Mouse (Mus musculus) forebrain, embryonic 11.5 days (tissue): ENCODE measurements at regions not wholly inside any gene's neighbourhood (a gene's known extent, or its start where the extent isn't known, plus 50 kb on each side); places are given as distances from the start of the nearest gene placed in this dataset.
A peak's percentile ranks its signal among the peaks of the same experiment; 100 is the strongest.

Experiments
- ATAC-seq: fragments of 200-750 bp; cut with Nextera tagmentation; replicated peaks from 2 replicates; pipeline ENCODE4 v1.8.0; 2017; ENCODE audit warnings: moderate TSS enrichment; ENCODE audit not compliant: low FRiP score
- DNase-seq: peaks from one replicate; pipeline ENCODE4 v3.0.0-alpha.2; 2017; ENCODE audit warnings: low spot score
- H3K27ac ChIP-seq: fragments of 300-500 bp; sonication (generic); 2 replicates; pipeline ENCODE4 v1.5.1; 2014; ENCODE audit warnings: low read depth, low read length
- H3K27me3 ChIP-seq: fragments of 300-500 bp; sonication (generic); 2 replicates; pipeline ENCODE4 v1.6.1; 2014; ENCODE audit warnings: mild to moderate bottlenecking, low read length, mixed read lengths; ENCODE audit not compliant: control insufficient read depth, insufficient read depth
- H3K36me3 ChIP-seq: fragments of 300-500 bp; sonication (generic); 2 replicates; pipeline ENCODE4 v1.6.1; 2014; ENCODE audit warnings: mild to moderate bottlenecking, low read length, moderate library complexity, mixed read lengths; ENCODE audit not compliant: control insufficient read depth, insufficient read depth
- H3K4me1 ChIP-seq: fragments of 300-500 bp; sonication (generic); replicated peaks from 2 replicates; pipeline ENCODE4 v1.6.1; 2014; ENCODE audit warnings: low read length, mixed read lengths; ENCODE audit not compliant: control insufficient read depth, insufficient read depth
- H3K4me2 ChIP-seq: fragments of 300-500 bp; sonication (generic); 2 replicates; pipeline ENCODE4 v1.6.1; 2014; ENCODE audit warnings: low read depth, mild to moderate bottlenecking, low read length, moderate library complexity, mixed read lengths; ENCODE audit not compliant: severe bottlenecking
- H3K4me3 ChIP-seq: fragments of 300-500 bp; sonication (generic); 2 replicates; pipeline ENCODE4 v1.5.1; 2014; ENCODE audit warnings: low read depth, low read length
- H3K9ac ChIP-seq: fragments of 300-500 bp; sonication (generic); 2 replicates; pipeline ENCODE4 v1.6.1; 2014; ENCODE audit warnings: low read length
- H3K9me3 ChIP-seq: fragments of 300-500 bp; sonication (generic); 2 replicates; pipeline ENCODE4 v1.6.1; 2016; ENCODE audit warnings: low read length, mixed read lengths; ENCODE audit not compliant: control insufficient read depth
- WGBS: fragments of 180-500 bp; shearing (Covaris S2); extraction: QIAGEN DNeasy Blood & Tissue Kit; methylation state at CpG from one replicate; pipeline ENCODE4 v1.1.7; 2014; 5-methylcytosine and 5-hydroxymethylcytosine counted together

DNA sequence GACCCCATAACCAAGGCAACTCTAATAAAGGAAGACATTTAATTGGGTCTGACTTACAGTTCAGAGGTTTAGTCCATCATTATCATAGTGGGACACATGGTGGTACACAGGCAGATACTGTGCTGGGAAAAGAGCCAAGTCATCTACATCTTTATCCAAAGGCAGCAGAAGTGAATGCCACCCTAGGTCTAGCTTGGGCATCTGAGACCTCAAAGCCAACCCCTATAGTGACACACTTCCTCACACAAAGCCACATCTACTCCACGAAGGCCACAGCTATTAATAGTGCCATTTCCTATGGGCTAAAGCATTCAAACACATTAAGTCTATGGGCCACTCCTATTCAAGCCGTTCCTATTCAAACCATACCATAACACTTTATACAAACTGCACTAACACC, 483.8 kb downstream of the Bnc2 start:
- no peaks in the 10 kb centered on the region for H3K36me3 ChIP-seq
- WGBS = 91% methylated on average over 2 of the region's 2 CpGs
- no peaks in the 10 kb centered on the region for H3K9me3 ChIP-seq
- ATAC-seq (no peak), DNase-seq (no peak)
- no peaks in the 10 kb centered on the region for H3K27me3 ChIP-seq
- no peak overlapping the region for H3K9ac ChIP-seq
- H3K27ac ChIP-seq = no peak overlapping the region
- H3K4me2 ChIP-seq = no peak overlapping the region
- H3K4me1 ChIP-seq = no peaks in the 10 kb centered on the region
- no peak overlapping the region for H3K4me3 ChIP-seq

DNA sequence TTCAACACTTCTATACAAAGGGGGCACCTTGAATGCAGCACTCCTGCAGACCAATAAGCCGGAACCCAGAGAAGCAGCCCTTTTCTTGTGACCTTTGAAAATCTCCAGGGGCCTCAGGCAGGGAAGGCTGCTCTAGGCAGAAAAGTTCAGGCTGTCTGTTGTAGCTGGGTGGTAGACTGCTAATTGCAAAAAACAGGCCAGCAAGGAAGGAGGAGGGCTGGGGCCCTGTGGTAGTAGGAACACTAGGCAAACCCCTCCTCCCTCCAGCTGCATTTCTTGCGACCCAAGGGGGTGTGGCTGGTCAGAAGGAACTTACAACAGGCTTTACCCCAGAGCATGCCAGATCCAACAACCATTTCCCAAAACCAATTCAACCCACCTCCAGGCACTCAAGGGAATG, 482.8 kb downstream of the Bnc2 start:
- Histone ChIP-seq H3K9me3 (no peaks in the 10 kb centered on the region), H3K4me3 (no peak overlapping the region), H3K27me3 (no peaks in the 10 kb centered on the region), H3K36me3 (no peaks in the 10 kb centered on the region), H3K4me2 (no peak overlapping the region), H3K27ac (no peak overlapping the region), H3K9ac (no peak overlapping the region), H3K4me1 (no peaks in the 10 kb centered on the region)
- WGBS = 65% methylated on average over 2 of the region's 2 CpGs
- DNase-seq (no peak), ATAC-seq (no peak)

DNA sequence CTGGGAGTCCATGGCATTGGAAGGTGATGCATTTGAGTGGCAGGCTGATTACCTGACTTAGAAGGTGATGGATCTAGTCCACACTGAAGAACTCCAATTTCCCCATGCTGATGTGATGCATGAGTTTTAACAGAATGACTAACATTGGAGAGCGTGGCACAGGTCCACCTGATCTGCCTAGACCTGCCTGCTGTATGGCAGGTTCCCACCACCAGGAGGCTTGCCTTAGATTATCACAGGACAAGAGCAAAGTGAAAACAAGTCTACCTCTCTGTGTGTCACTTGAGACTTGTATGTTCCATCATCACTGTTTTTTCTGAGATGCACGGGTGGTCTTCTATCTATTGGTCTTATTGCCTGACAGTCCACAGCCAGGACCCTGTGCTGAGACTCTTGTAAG, 478.3 kb downstream of the Bnc2 start:
- Histone ChIP-seq H3K9me3 (no peaks in the 10 kb centered on the region), H3K4me1 (no peaks in the 10 kb centered on the region), H3K27ac (no peak overlapping the region), H3K9ac (no peak overlapping the region), H3K27me3 (no peaks in the 10 kb centered on the region), H3K4me2 (no peak overlapping the region), H3K36me3 (no peaks in the 10 kb centered on the region), H3K4me3 (no peak overlapping the region)
- DNase-seq = no peak
- ATAC-seq = no peak
- WGBS = 82% methylated on average over 2 of the region's 2 CpGs

DNA sequence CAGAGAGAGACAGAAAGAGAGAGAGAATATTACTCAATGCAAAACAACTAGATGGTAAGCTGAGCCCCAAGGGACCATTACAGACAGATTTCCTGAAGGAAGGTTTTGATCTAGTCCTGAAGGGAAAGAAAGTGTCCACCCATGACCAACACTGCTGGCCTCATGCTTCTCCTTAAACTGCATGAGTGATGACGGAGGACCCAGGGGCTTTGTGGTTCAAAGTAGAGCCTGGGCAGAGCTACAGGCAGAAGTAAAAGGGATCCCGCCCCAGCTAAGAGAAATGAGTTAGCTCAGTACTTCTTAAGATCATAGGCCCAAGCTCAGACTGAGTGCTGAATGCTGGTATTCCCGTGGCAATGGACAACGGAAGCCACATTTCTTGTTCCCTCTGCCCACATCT, 476.9 kb downstream of the Bnc2 start:
- Histone ChIP-seq H3K4me1 (no peaks in the 10 kb centered on the region), H3K4me2 (no peak overlapping the region), H3K4me3 (no peak overlapping the region), H3K9me3 (no peaks in the 10 kb centered on the region), H3K9ac (no peak overlapping the region), H3K27ac (no peak overlapping the region), H3K36me3 (no peaks in the 10 kb centered on the region), H3K27me3 (no peaks in the 10 kb centered on the region)
- no peak for DNase-seq
- ATAC-seq = no peak
- 90% methylated on average over 4 of the region's 4 CpGs for WGBS

DNA sequence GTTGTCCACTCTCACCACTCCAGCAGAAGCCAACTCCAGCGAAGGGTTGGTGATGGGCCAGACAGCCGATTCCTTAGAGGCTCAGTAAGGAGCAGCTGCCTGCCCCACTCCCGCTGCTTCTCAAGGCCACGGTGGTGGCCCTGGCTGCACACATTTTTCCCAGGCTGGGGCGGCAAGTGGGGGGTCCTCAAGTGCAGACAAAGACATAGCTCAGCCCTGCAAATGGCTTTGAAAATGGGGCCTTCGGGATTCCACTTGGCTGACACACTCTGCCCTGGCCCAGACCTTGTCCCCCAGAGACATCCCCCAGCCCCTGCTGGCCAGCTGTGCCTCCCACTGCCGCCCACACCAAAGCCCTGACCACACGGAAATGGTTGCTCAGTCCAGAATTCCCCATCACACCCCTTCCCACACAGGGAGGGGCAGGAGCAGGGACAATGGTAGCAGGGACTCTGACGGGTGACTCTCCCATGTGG, 475.9 kb downstream of the Bnc2 start:
- no peak overlapping the region for H3K27ac ChIP-seq
- DNase-seq (no peak), ATAC-seq (no peak; the same call in 1 of the 2 replicates)
- H3K4me3 ChIP-seq = no peak overlapping the region
- H3K9ac ChIP-seq = no peak overlapping the region
- H3K27me3 ChIP-seq = no peaks in the 10 kb centered on the region
- H3K36me3 ChIP-seq = no peaks in the 10 kb centered on the region
- WGBS = 60% methylated on average over 9 of the region's 9 CpGs
- no peak overlapping the region for H3K4me2 ChIP-seq
- no peaks in the 10 kb centered on the region for H3K9me3 ChIP-seq
- H3K4me1 ChIP-seq = no peaks in the 10 kb centered on the region

DNA sequence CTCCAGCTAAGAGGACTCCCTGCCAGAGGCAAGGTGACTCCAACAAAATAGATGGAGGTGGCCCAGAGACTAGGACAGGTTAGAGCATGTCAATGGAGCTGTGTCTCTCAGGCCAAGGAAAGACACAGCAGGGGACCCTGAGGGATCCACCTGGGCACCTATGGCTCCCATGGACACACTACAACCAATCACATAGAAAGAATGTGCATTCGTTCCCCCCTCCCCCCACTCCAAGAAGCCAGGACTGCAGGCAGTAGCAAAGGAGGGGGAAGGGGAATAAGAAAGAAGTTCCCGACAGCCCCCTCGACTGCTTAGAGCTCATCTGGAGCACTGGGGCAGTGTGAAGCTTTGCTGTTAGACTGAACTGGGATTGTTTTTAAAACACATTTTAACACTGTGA, 474.1 kb downstream of the Bnc2 start:
- H3K9ac ChIP-seq = no peak overlapping the region
- no peak for DNase-seq
- H3K9me3 ChIP-seq = no peaks in the 10 kb centered on the region
- ATAC-seq = no peak
- no peak overlapping the region for H3K4me2 ChIP-seq
- no peaks in the 10 kb centered on the region for H3K4me1 ChIP-seq
- no peak overlapping the region for H3K27ac ChIP-seq
- no peak overlapping the region for H3K4me3 ChIP-seq
- no peaks in the 10 kb centered on the region for H3K36me3 ChIP-seq
- 68% methylated on average over 3 of the region's 3 CpGs for WGBS
- H3K27me3 ChIP-seq = no peaks in the 10 kb centered on the region

DNA sequence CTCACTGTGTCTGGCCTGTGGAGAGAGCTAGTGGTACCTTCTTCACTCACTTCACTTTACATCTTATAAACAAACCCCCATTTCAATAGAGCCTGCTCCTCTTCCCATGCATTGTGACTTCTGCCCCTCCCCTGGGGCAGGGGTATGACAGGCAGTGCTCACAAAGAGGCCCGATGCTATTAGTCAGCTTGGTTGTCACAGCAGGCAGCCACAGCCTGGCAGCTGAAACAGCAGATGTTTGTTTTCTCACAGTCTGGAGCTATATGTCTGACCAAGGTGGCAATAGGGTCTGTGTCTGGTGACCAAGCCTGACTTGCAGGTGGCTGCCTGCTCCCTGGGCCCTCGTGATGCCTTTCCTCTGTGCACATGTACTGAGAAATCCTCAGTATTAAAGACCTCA, 472.8 kb downstream of the Bnc2 start:
- Histone ChIP-seq H3K27ac (no peak overlapping the region), H3K9me3 (no peaks in the 10 kb centered on the region), H3K36me3 (no peaks in the 10 kb centered on the region), H3K4me2 (no peak overlapping the region), H3K4me3 (no peak overlapping the region), H3K4me1 (no peaks in the 10 kb centered on the region), H3K9ac (no peak overlapping the region), H3K27me3 (no peaks in the 10 kb centered on the region)
- WGBS = 26% methylated on average over 2 of the region's 2 CpGs
- ATAC-seq (peak; percentile 22; the same call in 1 of the 2 replicates), DNase-seq (no peak)

DNA sequence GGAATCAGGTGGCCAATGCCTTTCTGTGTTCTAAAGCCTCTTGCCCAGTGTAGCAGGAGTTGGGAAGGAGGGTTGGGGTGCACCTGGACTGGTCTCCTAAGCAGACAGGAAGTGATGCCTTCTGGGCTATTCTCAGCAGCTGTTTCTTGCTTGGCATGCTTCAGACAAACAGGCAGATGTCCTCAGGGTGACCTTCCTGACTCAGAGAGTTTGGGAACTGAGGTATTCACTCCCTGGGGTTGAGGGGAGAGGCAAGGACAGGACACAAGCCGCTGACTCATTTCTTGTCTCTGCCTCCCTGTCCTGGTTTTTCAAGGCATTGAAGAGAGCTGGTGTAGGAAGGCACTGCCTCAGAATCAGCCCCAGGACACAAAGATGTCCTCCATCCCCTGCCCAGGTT, 471.4 kb downstream of the Bnc2 start:
- WGBS = 68% methylated on average over 1 of the region's 1 CpGs
- no peak for DNase-seq

DNA sequence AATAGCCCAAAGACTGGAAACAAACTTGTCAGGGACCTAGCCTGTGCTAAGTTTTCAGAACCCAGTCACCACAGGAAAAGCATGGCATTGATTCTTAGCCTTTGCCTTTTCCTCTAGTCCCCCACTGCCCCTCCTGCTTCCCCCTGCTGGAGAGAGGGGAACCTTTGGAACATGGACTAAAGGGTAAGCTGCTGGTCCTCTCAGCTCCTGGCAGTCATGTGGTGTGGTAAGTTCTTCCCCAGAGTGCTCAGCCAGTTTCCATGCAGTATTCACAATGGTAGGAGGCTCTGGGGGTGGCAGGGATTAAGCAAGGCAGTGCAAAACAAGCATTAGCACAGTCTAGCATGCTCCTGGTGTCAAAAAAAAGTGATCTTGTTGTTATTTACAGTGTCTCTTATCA, 470.3 kb downstream of the Bnc2 start:
- no peak overlapping the region for H3K4me2 ChIP-seq
- H3K36me3 ChIP-seq = no peaks in the 10 kb centered on the region
- no peaks in the 10 kb centered on the region for H3K4me1 ChIP-seq
- ATAC-seq (no peak), DNase-seq (no peak)
- no peaks in the 10 kb centered on the region for H3K9me3 ChIP-seq
- no peaks in the 10 kb centered on the region for H3K27me3 ChIP-seq
- H3K9ac ChIP-seq = no peak overlapping the region
- no peak overlapping the region for H3K27ac ChIP-seq
- no peak overlapping the region for H3K4me3 ChIP-seq

More for the DNA sequence above, 471.4 kb downstream of the Bnc2 start:
- Histone ChIP-seq H3K9ac (no peak overlapping the region), H3K4me1 (no peaks in the 10 kb centered on the region), H3K36me3 (no peaks in the 10 kb centered on the region), H3K9me3 (no peaks in the 10 kb centered on the region), H3K4me3 (no peak overlapping the region), H3K27me3 (no peaks in the 10 kb centered on the region), H3K27ac (no peak overlapping the region), H3K4me2 (no peak overlapping the region)
- no peak for ATAC-seq
